Mouse (Mus musculus) left cerebral cortex, postnatal 36 days (tissue): ENCODE results near the gene Ankdd1a. TPM values are rescaled to one million over a fixed set of nuclear protein-coding genes. Genes with fewer than 3 reads are reported as not detected.

ENCODE experiments used
- total RNA-seq, 2 experiments: library from RNA; stranded (reverse); gene quantifications; 2 replicates each; pipeline ENCODE4 v1.2.3; 2021

Ankdd1a gene
- total RNA-seq, 2 experiments from 2014 or later = 3.1 to 3.4 TPM

Other genes starting within 250 kb of the Ankdd1a start
- 10 to 100 TPM; 27.0 to 33.2 TPM for gene Clpx, start 225.9 kb downstream of the Ankdd1a start, total RNA-seq
- 10 to 100 TPM; 26.8 to 33.3 TPM for gene Pdcd7, start 174.1 kb downstream of the Ankdd1a start, total RNA-seq
- 1 to 10 TPM; 1.3 to 4.5 TPM for gene Ubap1l, start 159.2 kb downstream of the Ankdd1a start, total RNA-seq
- gene Kbtbd13, start 128.5 kb downstream of the Ankdd1a start, total RNA-seq = under 1 TPM; 0.17 to 0.18 TPM
- gene Rasl12, start 121.7 kb downstream of the Ankdd1a start, total RNA-seq = 1 to 10 TPM; 3.4 to 3.5 TPM
- gene Slc51b, start 97.2 kb downstream of the Ankdd1a start, total RNA-seq = not detected
- 10 to 100 TPM; 16.6 to 19.0 TPM for gene Mtfmt, start 84.4 kb downstream of the Ankdd1a start, total RNA-seq
- 10 to 100 TPM; 27.4 to 30.8 TPM for gene Spg21, start 59.2 kb downstream of the Ankdd1a start, total RNA-seq
- 10 to 100 TPM; 13.2 to 17.6 TPM for gene Plekho2, start 59.8 kb upstream of the Ankdd1a start, total RNA-seq
- gene Pif1, start 67.0 kb upstream of the Ankdd1a start, total RNA-seq = under 1 TPM; 0.39 to 0.50 TPM
- gene Rbpms2, start 109.5 kb upstream of the Ankdd1a start, total RNA-seq = 1 to 10 TPM; 1.8 to 2.9 TPM
- gene Oaz2, start 147.8 kb upstream of the Ankdd1a start, total RNA-seq = 100 to 1,000 TPM; 228 to 236 TPM